Mouse (Mus musculus): ENCODE results near the gene Hist1h2be. TPM values are rescaled to one million over a fixed set of nuclear protein-coding genes. Genes with fewer than 3 reads are reported as not detected.
A peak's percentile ranks its signal among the peaks of the same experiment; 100 is the strongest.
"Not testable (repeated sequence)": the region's sequence is repeated elsewhere in the genome, so short reads cannot be mapped to it uniquely, and the experiment has no call there.

Gene Hist1h2be
- total RNA-seq, 2 experiments from 2014 or later: 4.8 to 5.6 TPM

DNA sequence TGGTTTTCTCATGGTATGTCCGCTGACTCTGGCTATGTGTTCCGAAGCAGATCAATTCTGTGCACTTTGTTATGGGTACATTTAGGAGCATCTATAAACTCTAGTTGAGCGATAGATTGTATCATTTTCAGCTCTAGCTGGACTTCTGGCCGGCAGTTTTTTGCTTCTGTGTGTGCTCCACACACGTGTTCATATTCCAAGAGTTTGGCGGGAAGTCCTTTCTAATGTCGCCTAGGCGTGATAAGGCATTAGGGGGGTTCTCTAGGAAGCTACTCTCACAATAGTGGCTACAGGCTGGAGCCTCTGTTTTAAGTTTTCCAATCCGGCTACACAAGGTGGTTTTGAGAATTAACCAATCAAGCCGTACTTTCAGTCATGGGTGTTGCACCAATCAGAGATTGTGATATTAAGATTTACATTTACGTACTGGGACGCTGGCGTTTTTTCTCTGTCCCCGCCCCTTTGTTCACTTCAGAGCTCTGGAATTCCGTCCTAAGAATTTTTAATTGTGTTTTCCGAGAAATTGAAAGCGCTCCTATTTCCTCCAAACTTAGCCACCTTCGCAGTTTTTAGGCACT lies 65.0 kb downstream of the Hist1h2be start:
- intact Hi-C loops (cut with DNase I): no loop called here
- peak; percentile 75 to 94 for DNase-seq (ENCODE audit: low spot score in 2 of 2)

DNA sequence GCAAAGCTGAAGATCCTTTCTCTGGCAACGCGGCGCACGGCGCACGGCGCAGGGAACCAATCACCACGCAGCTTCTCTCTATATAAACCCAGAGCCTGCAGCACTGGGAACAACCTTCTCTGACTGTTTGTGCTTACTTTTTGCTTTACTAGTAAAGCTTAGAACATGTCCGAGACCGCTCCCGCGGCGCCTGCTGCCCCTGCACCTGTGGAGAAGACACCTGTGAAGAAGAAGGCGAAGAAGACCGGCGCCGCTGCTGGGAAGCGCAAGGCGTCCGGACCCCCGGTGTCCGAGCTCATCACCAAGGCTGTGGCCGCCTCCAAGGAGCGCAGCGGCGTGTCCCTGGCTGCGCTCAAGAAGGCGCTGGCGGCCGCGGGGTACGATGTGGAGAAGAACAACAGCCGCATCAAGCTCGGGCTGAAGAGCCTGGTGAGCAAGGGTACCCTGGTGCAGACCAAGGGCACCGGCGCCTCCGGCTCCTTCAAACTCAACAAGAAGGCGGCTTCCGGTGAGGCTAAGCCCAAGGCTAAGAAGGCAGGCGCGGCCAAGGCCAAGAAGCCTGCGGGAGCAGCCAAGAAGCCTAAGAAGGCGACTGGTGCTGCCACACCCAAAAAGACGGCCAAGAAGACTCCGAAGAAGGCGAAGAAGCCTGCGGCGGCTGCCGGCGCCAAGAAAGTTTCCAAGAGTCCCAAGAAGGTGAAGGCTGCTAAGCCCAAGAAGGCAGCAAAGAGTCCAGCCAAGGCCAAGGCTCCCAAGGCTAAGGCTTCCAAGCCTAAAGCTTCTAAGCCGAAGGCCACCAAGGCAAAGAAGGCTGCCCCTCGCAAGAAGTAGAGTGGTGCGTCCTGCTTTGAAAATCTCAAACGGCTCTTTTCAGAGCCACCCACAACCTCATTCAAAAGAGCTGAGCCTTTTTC lies 65.7 kb downstream of the Hist1h2be start:
- peak; percentile 62 to 82 for DNase-seq (ENCODE audit: low spot score in 2 of 2)
- intact Hi-C loops (cut with DNase I): no loop called here

- DNase-seq (ENCODE audit: low spot score in 2 of 2): no peak
- intact Hi-C loops (cut with DNase I): no loop called here
Measured at GRCm38 (mm10) chr13:23554393-23554792, 66.5 kb downstream of the Hist1h2be start.

GRCm38 (mm10) chr13:23552962-23553361 lies 68.0 kb downstream of the Hist1h2be start, which contains the start of gene Hist1h1d:
TSS of gene Hist1h1d (plus strand) at chr13:23553262.
- intact Hi-C loops (cut with DNase I): no loop called here
- DNase-seq (ENCODE audit: low spot score in 2 of 2): no peak

- intact Hi-C loops (cut with DNase I): no loop called here
- no peak for DNase-seq (ENCODE audit: low spot score in 2 of 2)
Measured at GRCm38 (mm10) chr13:23551931-23552914, 68.7 kb downstream of the Hist1h2be start.

GRCm38 (mm10) chr13:23551146-23551834 lies 69.6 kb downstream of the Hist1h2be start, which contains the start of gene Hist1h4f:
TSS of gene Hist1h4f (minus strand) at chr13:23551648.
- DNase-seq (ENCODE audit: low spot score in 2 of 2): peak; percentile 91 to 92
- intact Hi-C loops (cut with DNase I): not testable (repeated sequence)

DNA sequence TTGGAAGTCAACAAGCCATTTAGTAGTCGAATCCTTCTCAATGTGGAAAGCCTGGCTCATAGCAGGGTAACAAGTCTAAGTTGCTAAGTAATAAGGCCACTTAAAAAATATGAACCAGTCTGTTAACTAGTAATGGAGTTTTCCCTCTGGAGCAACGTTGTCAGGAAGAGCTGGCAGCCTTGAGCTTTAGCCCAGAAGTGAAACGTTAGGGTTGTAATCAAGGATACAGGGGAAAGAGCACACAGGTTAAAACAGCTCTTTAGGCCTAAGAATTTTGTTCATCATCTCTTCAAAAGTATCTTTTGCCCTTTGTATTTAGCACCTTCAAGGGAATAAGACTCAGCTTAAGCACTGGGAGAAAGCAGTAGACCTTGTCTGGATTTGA lies 70.2 kb downstream of the Hist1h2be start:
- DNase-seq (ENCODE audit: low spot score in 2 of 2): no peak
- intact Hi-C loops (cut with DNase I): no loop called here

GRCm38 (mm10) chr13:23546694-23547093 lies 74.2 kb downstream of the Hist1h2be start:
- DNase-seq (ENCODE audit: low spot score in 2 of 2): no peak
- intact Hi-C loops (cut with DNase I): no loop called here

GRCm38 (mm10) chr13:23544787-23545120 lies 76.2 kb downstream of the Hist1h2be start:
- DNase-seq (ENCODE audit: low spot score in 2 of 2); intact Hi-C loops (cut with DNase I): not testable (repeated sequence)

DNA sequence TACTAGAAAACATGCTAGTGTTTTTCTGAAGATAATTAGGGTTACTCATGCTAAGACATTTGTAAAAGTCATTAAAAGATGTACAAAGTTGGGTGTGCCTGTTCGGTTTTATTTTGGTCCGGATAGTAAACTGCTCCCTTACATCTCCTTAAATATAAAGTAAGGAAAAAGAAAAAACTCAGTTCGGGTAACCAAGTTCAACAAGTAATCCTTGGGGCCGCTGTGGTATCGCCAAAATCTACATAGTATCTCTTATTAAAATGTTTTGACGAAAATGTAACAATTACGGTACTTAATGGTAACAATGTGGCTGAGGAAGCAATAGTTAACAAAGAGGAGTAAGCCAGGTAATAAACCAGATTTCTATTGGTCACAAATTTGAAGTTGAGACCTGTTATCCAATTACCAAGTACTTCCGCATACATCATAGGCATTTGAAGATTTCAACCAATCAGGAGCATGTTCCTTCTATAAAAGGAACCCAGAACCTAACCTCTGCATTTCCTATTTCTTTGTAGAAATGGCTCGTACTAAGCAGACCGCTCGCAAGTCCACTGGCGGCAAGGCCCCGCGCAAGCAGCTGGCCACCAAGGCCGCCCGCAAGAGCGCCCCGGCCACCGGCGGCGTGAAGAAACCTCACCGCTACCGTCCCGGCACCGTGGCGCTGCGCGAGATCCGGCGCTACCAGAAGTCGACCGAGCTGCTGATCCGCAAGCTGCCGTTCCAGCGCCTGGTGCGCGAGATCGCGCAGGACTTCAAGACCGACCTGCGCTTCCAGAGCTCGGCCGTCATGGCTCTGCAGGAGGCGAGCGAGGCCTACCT lies 76.7 kb downstream of the Hist1h2be start, which contains the start of gene Hist1h3f:
TSS of gene Hist1h3f (plus strand) at position 88 of the 822 bp plus-strand sequence.
- intact Hi-C loops (cut with DNase I): no loop called here
- peak; percentile 84 to 96 for DNase-seq (ENCODE audit: low spot score in 2 of 2)

DNA sequence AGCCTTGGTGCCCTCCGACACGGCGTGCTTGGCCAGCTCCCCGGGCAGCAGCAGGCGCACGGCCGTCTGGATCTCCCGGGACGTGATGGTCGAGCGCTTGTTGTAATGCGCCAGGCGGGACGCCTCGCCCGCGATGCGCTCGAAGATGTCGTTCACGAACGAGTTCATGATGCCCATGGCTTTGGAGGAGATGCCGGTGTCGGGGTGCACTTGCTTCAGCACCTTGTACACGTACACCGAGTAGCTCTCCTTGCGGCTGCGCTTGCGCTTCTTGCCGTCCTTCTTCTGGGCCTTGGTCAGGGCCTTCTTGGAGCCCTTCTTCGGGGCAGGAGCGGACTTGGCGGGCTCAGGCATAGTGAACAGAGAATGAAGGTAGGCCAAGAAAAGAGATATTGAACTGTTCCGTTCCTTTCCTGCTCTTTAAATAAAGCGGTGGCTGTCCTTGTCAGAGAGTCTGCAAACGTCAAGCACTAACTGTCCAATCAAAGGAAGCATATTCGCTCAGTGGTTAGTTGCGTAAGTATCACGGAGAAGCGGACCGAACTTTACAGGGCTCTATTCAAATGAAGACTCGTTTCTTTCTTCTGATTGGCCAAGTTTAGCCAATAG lies 77.8 kb downstream of the Hist1h2be start, which contains the start of gene Hist1h2bh:
TSS of gene Hist1h2bh (minus strand) at position 394 of the 609 bp plus-strand sequence.
- intact Hi-C loops (cut with DNase I): not testable (repeated sequence)
- peak; percentile 77 to 83 for DNase-seq (ENCODE audit: low spot score in 2 of 2)

DNA sequence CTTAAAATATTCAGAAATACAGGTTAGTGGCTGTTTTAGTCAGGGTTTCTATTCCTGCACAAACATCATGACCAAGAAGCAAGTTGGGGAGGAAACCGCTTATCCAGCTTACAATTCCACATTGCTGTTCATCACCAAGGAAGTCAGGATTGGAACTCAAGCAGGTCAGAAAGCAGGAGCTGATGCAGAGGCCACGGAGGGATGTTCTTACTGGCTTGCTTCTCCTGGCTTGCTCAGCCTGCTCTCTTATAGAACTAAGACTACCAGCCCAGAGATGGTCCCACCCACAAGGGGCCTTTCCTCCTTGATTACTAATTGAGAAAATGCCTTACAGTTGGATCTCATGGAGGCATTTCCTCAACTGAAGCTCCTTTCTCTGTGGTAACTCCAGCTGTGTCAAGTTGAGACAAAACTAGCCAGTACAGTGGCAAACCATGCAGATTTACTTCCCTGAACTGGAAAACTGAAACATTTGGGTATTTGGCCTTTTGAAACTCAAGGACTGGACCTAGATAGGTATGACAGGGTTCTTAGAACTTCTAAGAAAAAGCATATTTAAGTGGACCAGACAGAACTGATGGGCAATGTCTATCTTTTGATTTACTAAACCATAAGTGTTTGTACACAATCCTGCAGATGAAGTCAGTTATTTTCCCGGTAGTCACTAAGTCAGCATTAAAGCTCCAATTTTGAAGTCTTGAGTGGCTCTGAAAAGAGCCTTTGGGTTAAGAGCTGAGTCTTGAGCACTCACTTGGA lies 78.5 kb downstream of the Hist1h2be start:
- intact Hi-C loops (cut with DNase I); DNase-seq (ENCODE audit: low spot score in 2 of 2): not testable (repeated sequence)

DNA sequence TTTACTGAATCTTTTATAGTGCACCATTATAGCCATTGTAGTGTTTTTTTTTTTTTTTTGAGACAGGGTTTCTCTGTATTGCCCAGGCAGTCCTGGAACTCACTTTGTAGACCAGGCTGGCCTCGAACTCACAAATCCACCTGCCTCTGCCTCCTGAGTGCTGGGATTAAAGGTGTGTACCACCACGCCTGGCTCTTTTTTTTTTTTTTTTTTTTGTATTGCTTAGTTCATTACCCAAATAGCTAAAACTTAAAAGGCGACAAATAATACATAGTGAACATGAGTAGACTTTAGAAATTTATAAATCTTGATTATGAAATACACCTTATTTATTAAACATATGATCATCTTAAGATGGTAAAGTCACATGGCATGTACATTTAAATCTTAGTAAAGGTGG lies 79.4 kb downstream of the Hist1h2be start:
- intact Hi-C loops (cut with DNase I): no loop called here
- DNase-seq (ENCODE audit: low spot score in 2 of 2): no peak

GRCm38 (mm10) chr13:23539821-23540220 lies 81.1 kb downstream of the Hist1h2be start:
- DNase-seq (ENCODE audit: low spot score in 2 of 2): not testable (repeated sequence)

DNA sequence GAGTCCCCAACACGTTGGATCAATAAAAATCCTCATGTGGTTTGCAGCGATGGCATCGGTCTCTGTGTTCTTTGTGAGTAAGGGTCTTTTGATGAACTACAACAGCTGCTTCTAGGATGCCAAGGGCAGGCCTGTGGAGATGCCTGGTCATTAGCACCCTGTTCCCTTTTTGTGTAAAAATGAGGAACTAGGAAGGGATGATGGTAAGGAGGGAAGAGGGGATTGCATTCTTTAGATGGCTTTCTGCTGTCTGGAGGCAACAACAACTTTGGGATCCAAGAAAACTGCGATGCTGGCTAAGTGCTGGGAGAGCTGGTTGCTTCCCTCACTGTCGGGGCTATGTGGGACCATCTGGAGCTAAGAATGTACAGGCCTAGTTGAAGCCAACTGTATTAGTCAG lies 82.7 kb downstream of the Hist1h2be start:
- no peak for DNase-seq (ENCODE audit: low spot score in 2 of 2)
- intact Hi-C loops (cut with DNase I): loop anchor here (10.0 kb wide), 1 partner anchor 1823 kb away; the partner anchor contains the start of genes Hist1h2ai, Hist1h2bl and Hist1h3h

More at GRCm38 (mm10) chr13:23539821-23540220, 81.1 kb downstream of the Hist1h2be start:
- intact Hi-C loops (cut with DNase I): loop anchor here (10.0 kb wide), 1 partner anchor 1825 kb away; the partner anchor contains the start of genes Hist1h2ai, Hist1h2bl and Hist1h3h

DNA sequence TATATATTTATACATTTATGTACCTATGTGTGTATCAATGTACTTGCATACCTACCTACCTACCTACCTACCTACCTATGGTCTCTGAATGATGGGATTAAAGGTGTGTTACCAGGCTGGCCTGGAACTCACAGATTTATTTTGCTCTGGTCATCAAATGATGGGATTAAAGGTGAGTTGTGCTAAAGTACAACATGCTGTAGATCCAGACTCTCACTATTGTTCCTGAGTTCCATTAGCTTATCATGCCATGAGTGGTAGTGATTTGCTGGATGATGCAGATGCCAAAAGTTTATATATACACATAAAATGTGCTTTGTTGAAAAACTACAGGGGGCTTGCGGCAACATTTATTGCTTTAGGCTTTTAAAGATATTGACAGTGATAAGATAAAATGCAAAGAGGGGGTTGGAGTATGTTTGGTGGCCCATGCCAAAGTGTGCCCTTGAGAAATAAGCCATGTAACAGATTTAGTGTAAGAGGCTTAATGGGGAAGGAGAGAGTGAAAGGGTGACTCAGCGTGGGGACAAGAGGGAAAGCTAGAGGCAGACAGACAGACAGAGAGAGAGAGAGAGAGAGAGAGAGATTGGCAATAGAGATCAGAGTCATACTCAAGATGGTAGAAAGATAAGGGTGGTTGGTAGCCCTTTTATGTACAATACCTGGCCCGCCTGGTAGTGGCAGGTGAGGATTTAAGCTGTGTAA lies 83.8 kb downstream of the Hist1h2be start:
- intact Hi-C loops (cut with DNase I): loop anchor here (10.0 kb wide), 1 partner anchor 1822 kb away; the partner anchor contains the start of genes Hist1h2ai, Hist1h2bl and Hist1h3h
- no peak for DNase-seq (ENCODE audit: low spot score in 2 of 2)
